Mouse (Mus musculus): ENCODE measurements around the gene Irs4.

The Irs4 gene

GRCm38 (mm10) chrX:141724937-141725918, at the start of gene Irs4:
Irs4 (minus strand) TSS chrX:141725263.
- no peak for DNase-seq (ENCODE audit: low spot score in 2 of 2)

- no peak for DNase-seq (ENCODE audit: low spot score in 2 of 2)
These were observed 25.3 kb upstream of the Irs4 start for GRCm38 (mm10) chrX:141750360-141750759.

DNA sequence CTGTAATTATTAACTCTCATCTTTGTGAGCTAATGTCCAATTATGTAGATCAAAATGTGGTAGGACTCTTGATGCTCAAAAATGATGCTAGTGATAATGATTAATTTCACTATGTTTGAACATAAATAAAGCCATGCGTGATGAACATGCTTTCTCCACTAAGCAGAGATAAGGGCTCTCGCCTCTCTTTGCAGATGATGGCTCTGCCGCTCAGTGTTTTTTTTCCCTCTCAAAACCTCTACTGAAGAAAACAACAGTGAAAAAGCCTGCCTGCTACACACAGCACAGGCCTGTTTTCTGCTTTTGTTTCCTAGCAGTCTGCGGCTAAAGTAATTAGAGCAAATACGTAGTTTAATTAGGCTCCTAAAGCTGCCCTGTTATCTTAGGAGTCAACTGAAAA, 4.5 kb upstream of the Irs4 start:
- no peak for DNase-seq (ENCODE audit: low spot score in 2 of 2)

DNA sequence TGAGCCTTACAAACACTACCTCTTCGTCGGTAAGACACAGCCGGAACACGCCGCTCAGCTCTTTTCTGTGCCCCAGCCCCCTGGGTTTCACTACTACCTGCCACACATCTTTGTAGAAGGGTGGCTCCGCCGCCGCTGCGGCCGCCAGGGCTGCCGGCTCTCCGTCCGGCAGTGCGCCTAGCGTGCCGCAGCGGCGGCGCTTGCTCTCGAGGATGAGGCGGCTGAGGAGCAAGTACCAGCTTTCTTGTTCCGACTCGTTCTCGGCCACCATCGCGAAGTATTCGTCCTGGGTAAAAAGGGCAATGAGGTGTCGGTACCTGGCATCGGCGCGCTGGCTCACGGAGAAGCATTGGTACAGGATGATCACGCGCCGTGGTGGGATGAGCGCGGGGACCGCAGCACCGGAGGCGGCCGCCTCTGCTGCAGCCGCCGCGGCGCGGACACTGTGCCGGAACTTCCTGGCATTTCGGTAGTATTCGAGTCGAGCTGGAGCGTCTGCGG, 622 bp downstream of the Irs4 start:
- no peak for DNase-seq (ENCODE audit: low spot score in 2 of 2)

- DNase-seq (ENCODE audit: low spot score in 2 of 2), result no peak
These were observed 1.1 kb downstream of the Irs4 start for GRCm38 (mm10) chrX:141723936-141724335.

GRCm38 (mm10) chrX:141721725-141722124, 3.3 kb downstream of the Irs4 start:
- no peak for DNase-seq (ENCODE audit: low spot score in 2 of 2)

Data from frontal cortex, postnatal 10 days (tissue).